Comparison of ENCODE assay signal across 8 mouse cellular contexts in the genomic region with DNA sequence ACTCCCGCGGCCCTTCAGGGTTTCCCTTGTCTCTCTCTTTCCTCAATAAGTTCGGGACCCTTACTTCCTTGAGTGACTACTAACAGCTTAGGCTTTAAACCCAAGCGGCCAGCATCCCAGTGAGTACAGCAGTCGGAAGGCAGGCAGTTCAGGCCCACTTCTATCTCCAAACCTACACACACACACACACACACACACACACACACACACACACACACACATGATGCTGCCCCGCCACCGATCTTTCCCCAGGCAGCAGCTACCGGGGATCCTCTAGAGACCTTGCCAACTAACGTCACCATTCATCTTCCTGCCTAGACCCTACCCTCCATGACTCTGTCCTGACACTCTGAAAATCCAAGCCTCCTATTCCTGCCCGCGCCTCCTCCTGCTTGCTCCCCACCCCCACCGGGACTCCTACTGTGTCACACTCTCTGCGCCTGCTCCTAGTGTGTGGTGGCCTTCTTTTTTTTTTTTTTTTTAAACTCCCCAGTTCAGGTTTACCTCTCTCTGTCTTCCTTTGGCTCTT. TPM values are rescaled to one million over a fixed set of nuclear protein-coding genes. Genes with fewer than 3 reads are reported as not detected.
DNase-seq lines count a peak whose midpoint lies in the region; ATAC-seq lines count a peak whose summit lies in the region.

No protein-coding gene starts in this region.

- no peaks in the 10 kb centered on the region for H3K4me1 ChIP-seq in hindbrain, embryonic 11.5 days (replicated peaks; ENCODE audit: control insufficient read depth, insufficient read depth, low read length)
- H3K4me1 ChIP-seq in limb, embryonic 10.5 days, result peaks cover 46% of the 10 kb centered on the region
- peaks cover 19% of the 10 kb centered on the region for H3K4me1 ChIP-seq in midbrain, embryonic 12.5 days

- H3K9me3 ChIP-seq in hindbrain, embryonic 11.5 days (ENCODE audit: control insufficient read depth, low read length), result no peaks in the 10 kb centered on the region
- no peaks in the 10 kb centered on the region for H3K9me3 ChIP-seq in limb, embryonic 10.5 days (replicated peaks)
- H3K9me3 ChIP-seq in midbrain, embryonic 12.5 days, result no peaks in the 10 kb centered on the region

- DNase-seq in heart, adult 18-20 months, result peak; percentile 69 to 71
- no peak for DNase-seq in heart, postnatal 25 days (ENCODE audit: low spot score)
- peak; percentile 92 for DNase-seq in adrenal gland, postnatal 14 days
- DNase-seq in fibroblast of lung, adult 2 months (ENCODE audit: low read depth), result peak; percentile 17
- no peak for DNase-seq in hindbrain, embryonic 11.5 days (ENCODE audit: low spot score)
- no peak for DNase-seq in limb, embryonic 10.5 days (ENCODE audit: low spot score)
- DNase-seq in testis, postnatal 14 days (ENCODE audit: low spot score), result peak; percentile 69

- intact Hi-C loops in heart, postnatal 25 days (cut with DNase I), result no loop called here

- no peaks in the 10 kb centered on the region for H3K27me3 ChIP-seq in hindbrain, embryonic 11.5 days (ENCODE audit: control insufficient read depth, insufficient read depth, low read length)
- no peaks in the 10 kb centered on the region for H3K27me3 ChIP-seq in limb, embryonic 10.5 days (ENCODE audit: low read depth, poor library complexity, severe bottlenecking)
- peaks cover 18% of the 10 kb centered on the region for H3K27me3 ChIP-seq in midbrain, embryonic 12.5 days

- peak overlapping the region; percentile 48 for H3K4me2 ChIP-seq in hindbrain, embryonic 11.5 days (replicated peaks; ENCODE audit: low read depth, low read length)
- H3K4me2 ChIP-seq in midbrain, embryonic 12.5 days (replicated peaks), result peak overlapping the region; percentile 62

- peak overlapping the region; percentile 83 for H3K27ac ChIP-seq in hindbrain, embryonic 11.5 days (ENCODE audit: low read depth, low read length)
- H3K27ac ChIP-seq in limb, embryonic 10.5 days, result peak overlapping the region; percentile 98
- peak overlapping the region; percentile 89 for H3K27ac ChIP-seq in midbrain, embryonic 12.5 days (replicated peaks)

- H3K9ac ChIP-seq in hindbrain, embryonic 11.5 days (ENCODE audit: low read depth, low read length), result peak overlapping the region; percentile 70
- H3K9ac ChIP-seq in midbrain, embryonic 12.5 days (replicated peaks), result peak overlapping the region; percentile 77

- 2% methylated on average over 13 of the region's 13 CpGs for WGBS in hindbrain, embryonic 11.5 days
- WGBS in limb, embryonic 10.5 days, result 1% methylated on average over 13 of the region's 13 CpGs
- 4% methylated on average over 13 of the region's 13 CpGs for WGBS in midbrain, embryonic 12.5 days

- peak overlapping the region; percentile 76 for H3K4me3 ChIP-seq in hindbrain, embryonic 11.5 days (ENCODE audit: low read depth, low read length)
- H3K4me3 ChIP-seq in limb, embryonic 10.5 days, result peak overlapping the region; percentile 82
- peak overlapping the region; percentile 76 for H3K4me3 ChIP-seq in midbrain, embryonic 12.5 days

- no peaks in the 10 kb centered on the region for H3K36me3 ChIP-seq in hindbrain, embryonic 11.5 days (ENCODE audit: control insufficient read depth, insufficient read depth, low read length)
- H3K36me3 ChIP-seq in limb, embryonic 10.5 days, result peaks cover 9% of the 10 kb centered on the region
- H3K36me3 ChIP-seq in midbrain, embryonic 12.5 days, result no peaks in the 10 kb centered on the region

- ATAC-seq in hindbrain, embryonic 11.5 days (ENCODE audit: low FRiP score), result no peak
- ATAC-seq in midbrain, embryonic 12.5 days (ENCODE audit: low FRiP score, low read depth), result no peak

RNA-seq across cellular contexts. Expression of a gene that starts 1.1 kb away (rescaled TPM):
- 1 to 10 TPM; 8.0 to 9.3 TPM for total RNA-seq in heart, adult 18-20 months (2021)
- 10 to 100 TPM in 1 of 2 experiments, 1 to 10 TPM in 1; 7.9 to 13.0 TPM for total RNA-seq in heart, postnatal 25 days (2021)
- total RNA-seq in adrenal gland, postnatal 14 days (2021), result 24.5 and 26.3 TPM in 2 replicates
- polyA plus RNA-seq in hindbrain, embryonic 11.5 days (2014; fragmentation: Nextera tagmentation; extraction: Ambion mirVana), result 18.4 and 21.0 TPM in 2 replicates
- 25.0 and 29.8 TPM in 2 replicates for polyA plus RNA-seq in limb, embryonic 10.5 days (2016; fragmentation: Nextera tagmentation; extraction: Ambion mirVana)
- 11.6 and 14.4 TPM in 2 replicates for polyA plus RNA-seq in midbrain, embryonic 12.5 days (2016; fragmentation: Nextera tagmentation; extraction: Ambion mirVana)

RNA-seq across cellular contexts. Expression of a gene that starts 11.3 kb away (rescaled TPM):
- total RNA-seq in heart, adult 18-20 months (2021), result under 1 TPM; 0.57 to 0.62 TPM
- total RNA-seq in heart, postnatal 25 days (2021), result 1 to 10 TPM; 1.2 to 1.6 TPM
- 2.7 and 3.5 TPM in 2 replicates for total RNA-seq in adrenal gland, postnatal 14 days (2021)
- 0.53 and 1.0 TPM in 2 replicates for polyA plus RNA-seq in hindbrain, embryonic 11.5 days (2014; fragmentation: Nextera tagmentation; extraction: Ambion mirVana)
- polyA plus RNA-seq in limb, embryonic 10.5 days (2016; fragmentation: Nextera tagmentation; extraction: Ambion mirVana), result 3.5 and 4.3 TPM in 2 replicates
- polyA plus RNA-seq in midbrain, embryonic 12.5 days (2016; fragmentation: Nextera tagmentation; extraction: Ambion mirVana), result 2.5 and 3.1 TPM in 2 replicates

RNA-seq across cellular contexts. Expression of a gene that starts 14.2 kb away (rescaled TPM):
- total RNA-seq in heart, adult 18-20 months (2021), result 1 to 10 TPM; 3.3 to 4.3 TPM
- total RNA-seq in heart, postnatal 25 days (2021), result 1 to 10 TPM; 6.4 to 8.0 TPM
- 12.9 and 15.7 TPM in 2 replicates for total RNA-seq in adrenal gland, postnatal 14 days (2021)
- polyA plus RNA-seq in hindbrain, embryonic 11.5 days (2014; fragmentation: Nextera tagmentation; extraction: Ambion mirVana), result 20.7 and 22.2 TPM in 2 replicates
- 20.1 and 29.7 TPM in 2 replicates for polyA plus RNA-seq in limb, embryonic 10.5 days (2016; fragmentation: Nextera tagmentation; extraction: Ambion mirVana)
- polyA plus RNA-seq in midbrain, embryonic 12.5 days (2016; fragmentation: Nextera tagmentation; extraction: Ambion mirVana), result 16.5 and 18.7 TPM in 2 replicates

RNA-seq across cellular contexts. Expression of a gene that starts 35.3 kb away (rescaled TPM):
- under 1 TPM in 1 of 2 experiments, not detected in 1; 0.10 TPM for total RNA-seq in heart, adult 18-20 months (2021)
- total RNA-seq in heart, postnatal 25 days (2021), result under 1 TPM; 0.13 to 0.17 TPM
- 0.44 and 0.64 TPM in 2 replicates for total RNA-seq in adrenal gland, postnatal 14 days (2021)
- polyA plus RNA-seq in hindbrain, embryonic 11.5 days (2014; fragmentation: Nextera tagmentation; extraction: Ambion mirVana), result 0.21 and 0.96 TPM in 2 replicates
- 0.54 and 0.79 TPM in 2 replicates for polyA plus RNA-seq in limb, embryonic 10.5 days (2016; fragmentation: Nextera tagmentation; extraction: Ambion mirVana)
- 0.38 and 0.45 TPM in 2 replicates for polyA plus RNA-seq in midbrain, embryonic 12.5 days (2016; fragmentation: Nextera tagmentation; extraction: Ambion mirVana)

RNA-seq across cellular contexts. Expression of a gene that starts 40.0 kb away (rescaled TPM):
- 10 to 100 TPM; 32.4 to 34.3 TPM for total RNA-seq in heart, adult 18-20 months (2021)
- total RNA-seq in heart, postnatal 25 days (2021), result 10 to 100 TPM; 30.1 to 30.5 TPM
- total RNA-seq in adrenal gland, postnatal 14 days (2021), result 72.6 and 76.9 TPM in 2 replicates
- 34.8 and 35.4 TPM in 2 replicates for polyA plus RNA-seq in hindbrain, embryonic 11.5 days (2014; fragmentation: Nextera tagmentation; extraction: Ambion mirVana)
- polyA plus RNA-seq in limb, embryonic 10.5 days (2016; fragmentation: Nextera tagmentation; extraction: Ambion mirVana), result 33.3 and 34.9 TPM in 2 replicates
- polyA plus RNA-seq in midbrain, embryonic 12.5 days (2016; fragmentation: Nextera tagmentation; extraction: Ambion mirVana), result 23.1 and 31.0 TPM in 2 replicates

Comparison
In these comparisons a context has a peak if more than half of its experiments do, and no peak if none do; other contexts are left out.
1. DNase-seq: peak in heart, adult 18-20 months (2 of 2), adrenal gland, postnatal 14 days (single experiment), fibroblast of lung, adult 2 months (single experiment) and testis, postnatal 14 days (single experiment); none in heart, postnatal 25 days (single experiment), hindbrain, embryonic 11.5 days (single experiment) and limb, embryonic 10.5 days (single experiment).
2. Peak in every context shown above with its lines, with median percentiles within 50 percentile points of each other: H3K27ac ChIP-seq and H3K4me3 ChIP-seq.